Mouse (Mus musculus): ENCODE data around the gene Ehhadh. TPM values are rescaled to one million over a fixed set of nuclear protein-coding genes. Genes with fewer than 3 reads are reported as not detected.

The Ehhadh gene
- total and polyA plus RNA-seq, 3 experiments, result 5.3 to 6.6 TPM; not detected in 1

DNA sequence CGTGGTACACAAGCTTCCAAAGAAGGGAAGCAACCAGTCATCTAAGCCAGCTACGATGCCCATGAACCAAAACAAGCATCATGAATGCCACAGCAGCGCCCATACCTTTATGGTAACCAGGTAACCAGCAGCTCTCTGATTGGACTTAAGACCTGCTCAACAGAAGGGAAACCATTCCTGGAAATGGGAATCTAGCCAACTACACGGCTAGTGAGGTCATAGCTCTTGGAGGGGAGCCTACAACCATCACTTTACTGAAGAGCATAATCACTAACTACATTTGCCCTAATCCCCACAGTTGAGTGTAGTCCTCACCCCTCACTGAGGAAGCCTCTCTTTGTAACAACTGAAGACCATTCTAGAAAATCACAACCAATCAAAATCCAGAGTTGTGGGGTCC lies 12.9 kb downstream of the Ehhadh start:
- Histone ChIP-seq H3K36me3 (ENCODE audit: control insufficient read depth in 1 of 2, insufficient read depth in 2 of 2, low read length in 2 of 2) (no peaks in the 10 kb centered on the region), H3K9me3 (replicated peaks; ENCODE audit: insufficient read depth, low read length) (no peaks in the 10 kb centered on the region), H3K27me3 (ENCODE audit: control insufficient read depth in 1 of 2, insufficient read depth in 2 of 2, low read length in 2 of 2) (no peaks in the 10 kb centered on the region), H3K4me1 (ENCODE audit: control insufficient read depth in 1 of 2, insufficient read depth in 2 of 2, low read length in 2 of 2) (no peaks in the 10 kb centered on the region), H3K27ac (ENCODE audit: control insufficient read depth, low read depth, low read length) (no peak overlapping the region), H3K79me2 (ENCODE audit: control insufficient read depth, insufficient read depth, low read length, poor library complexity) (no peaks in the 10 kb centered on the region), H3K9ac (ENCODE audit: control insufficient read depth, low read depth, low read length, poor library complexity, severe bottlenecking) (no peak overlapping the region), H3K4me3 (ENCODE audit: control insufficient read depth in 1 of 2, insufficient read depth in 1 of 2, low read depth in 2 of 2, low read length in 2 of 2) (no peak overlapping the region)
- no peak for DNase-seq (ENCODE audit: low read depth, low spot score)
- TF ChIP-seq MAX (IDR thresholded peaks at IDR 0.05; ENCODE audit: low read length) (no peak), MYC (IDR thresholded peaks at IDR 0.05; ENCODE audit: low read depth, low read length) (no peak), MAZ (IDR thresholded peaks at IDR 0.05; ENCODE audit: low read depth, low read length) (no peak)

DNA sequence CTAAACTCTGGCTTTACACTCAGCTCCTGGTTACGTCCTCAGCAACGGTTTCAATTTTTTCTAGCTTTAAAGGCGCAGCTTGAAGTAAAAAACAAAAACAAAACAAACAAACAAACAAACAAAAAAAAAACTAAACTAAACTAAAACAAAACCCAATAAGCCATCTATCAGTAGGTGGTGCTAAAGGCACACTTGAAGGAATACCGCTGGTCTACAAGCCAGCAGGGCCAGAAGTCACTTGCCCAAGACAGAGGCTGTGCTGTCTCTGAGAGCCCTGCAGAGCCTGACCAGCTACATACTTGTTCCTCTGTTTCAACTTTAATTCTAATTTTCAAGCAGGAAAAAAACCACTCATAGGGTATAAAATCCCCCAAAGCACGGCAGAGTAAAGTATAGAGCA lies 17.9 kb downstream of the Ehhadh start:
- Histone ChIP-seq H3K4me1 (ENCODE audit: control insufficient read depth in 1 of 2, insufficient read depth in 2 of 2, low read length in 2 of 2) (no peaks in the 10 kb centered on the region), H3K4me3 (ENCODE audit: control insufficient read depth in 1 of 2, insufficient read depth in 1 of 2, low read depth in 2 of 2, low read length in 2 of 2) (no peak overlapping the region), H3K9me3 (replicated peaks; ENCODE audit: insufficient read depth, low read length) (no peaks in the 10 kb centered on the region), H3K27me3 (ENCODE audit: control insufficient read depth in 1 of 2, insufficient read depth in 2 of 2, low read length in 2 of 2) (no peaks in the 10 kb centered on the region), H3K36me3 (ENCODE audit: control insufficient read depth in 1 of 2, insufficient read depth in 2 of 2, low read length in 2 of 2) (no peaks in the 10 kb centered on the region), H3K79me2 (ENCODE audit: control insufficient read depth, insufficient read depth, low read length, poor library complexity) (no peaks in the 10 kb centered on the region), H3K9ac (ENCODE audit: control insufficient read depth, low read depth, low read length, poor library complexity, severe bottlenecking) (no peak overlapping the region), H3K27ac (ENCODE audit: control insufficient read depth, low read depth, low read length) (no peak overlapping the region)
- DNase-seq (ENCODE audit: low read depth, low spot score), result peak; percentile 12
- no peak for TF ChIP-seq MEF2A (IDR thresholded peaks at IDR 0.05; ENCODE audit: extremely low read depth, insufficient replicate concordance, low read depth, low read length, poor library complexity, severe bottlenecking)
- no peak for TF ChIP-seq MYB (IDR thresholded peaks at IDR 0.05; ENCODE audit: low read depth, low read length)
- TF ChIP-seq GATA1 (IDR thresholded peaks at IDR 0.05; ENCODE audit: low read depth, low read length), result no peak
- no peak for TF ChIP-seq CHD2 (IDR thresholded peaks at IDR 0.05; ENCODE audit: low read length)
- TF ChIP-seq ZC3H11A (IDR thresholded peaks at IDR 0.05; ENCODE audit: low read depth, low read length), result no peak
- no peak for TF ChIP-seq NELFE (IDR thresholded peaks at IDR 0.05; ENCODE audit: low read depth, low read length)
- no peak for TF ChIP-seq JUND (IDR thresholded peaks at IDR 0.05; ENCODE audit: low read depth, low read length)
- no peak for TF ChIP-seq MXI1 (IDR thresholded peaks at IDR 0.05; ENCODE audit: low read depth, low read length)
- TF ChIP-seq HCFC1 (IDR thresholded peaks at IDR 0.05; ENCODE audit: low read depth, low read length), result no peak
- no peak for TF ChIP-seq UBTF (IDR thresholded peaks at IDR 0.05; ENCODE audit: borderline replicate concordance, insufficient read depth, low read depth, low read length)
- no peak for TF ChIP-seq ETS1 (IDR thresholded peaks at IDR 0.05; ENCODE audit: low read depth, low read length)
- TF ChIP-seq RCOR1 (IDR thresholded peaks at IDR 0.05; ENCODE audit: low read depth, low read length), result no peak
- TF ChIP-seq ZNF384 (IDR thresholded peaks at IDR 0.05; ENCODE audit: low read depth, low read length), result peak; percentile 7; the same call in 1 of the 2 replicates
- TF ChIP-seq NRF1 (IDR thresholded peaks at IDR 0.05; ENCODE audit: insufficient read depth, low read depth, low read length, poor library complexity, severe bottlenecking), result no peak
- peak; percentile 40 for TF ChIP-seq SMC3 (IDR thresholded peaks at IDR 0.05; ENCODE audit: low read depth, low read length)
- TF ChIP-seq RAD21 (IDR thresholded peaks at IDR 0.05; ENCODE audit: low read depth, low read length), result peak; percentile 60
- no peak for TF ChIP-seq EP300 (IDR thresholded peaks at IDR 0.05; ENCODE audit: low read depth in 1 of 2, low read length in 2 of 2)
- peak in 2 of 3 experiments; percentile 13 to 46; a peak in 2 of 6 replicates for TF ChIP-seq CTCF (IDR thresholded peaks at IDR 0.05 in 2 of 3, conservative IDR thresholded peaks at IDR 0.05 in 1 of 3; ENCODE audit: control insufficient read depth in 1 of 3, insufficient read depth in 1 of 3, low read depth in 2 of 3, low read length in 3 of 3, poor library complexity in 1 of 3, severe bottlenecking in 1 of 3)
- TF ChIP-seq POLR2AphosphoS5 (IDR thresholded peaks at IDR 0.05; ENCODE audit: borderline replicate concordance, low read depth, low read length), result no peak
- TF ChIP-seq ELF1 (IDR thresholded peaks at IDR 0.05; ENCODE audit: low read depth, low read length), result no peak

Data from MEL (cell line).